Mouse (Mus musculus) ES-E14 (cell line): ENCODE measurements at regions not wholly inside any gene's neighbourhood (a gene's known extent, or its start where the extent isn't known, plus 50 kb on each side); places are given as distances from the start of the nearest gene placed in this dataset.

Source experiments
- CHD2 ChIP-seq: IDR thresholded peaks from 2 replicates; pipeline ENCODE4 v1.6.1; 2014; ENCODE audit warnings: mild to moderate bottlenecking, low read depth, low read length, inconsistent platforms
- ZC3H11A ChIP-seq: IDR thresholded peaks from 2 replicates; pipeline ENCODE4 v1.6.1; 2012; ENCODE audit warnings: low read depth, mild to moderate bottlenecking, inconsistent platforms, low read length, borderline replicate concordance

- TF ChIP-seq ZC3H11A (no peak), CHD2 (no peak)
Observed at GRCm38 (mm10) chr12:7421826-7422540, 555.5 kb upstream of the Apob start.
